Mouse (Mus musculus) myocyte (in vitro differentiated cells): ENCODE measurements around the gene Art3.

Experiments
- CEBPB ChIP-seq: IDR thresholded peaks from 2 replicates; pipeline ENCODE4 v1.6.1; 2011; ENCODE audit warnings: mild to moderate bottlenecking, moderate library complexity; ENCODE audit not compliant: poor library complexity, insufficient read depth, severe bottlenecking
- MAX ChIP-seq: IDR thresholded peaks from one replicate; pipeline ENCODE4 v1.6.1; 2011; ENCODE audit warnings: low read depth, mild to moderate bottlenecking, control low read depth
- MYOG ChIP-seq, 3 experiments: IDR thresholded peaks; one replicate each; pipeline ENCODE4 v1.6.1; 2011; ENCODE audit warnings: control low read depth in 2 of 3, low read depth in 2 of 3, mild to moderate bottlenecking in 2 of 3; ENCODE audit not compliant: insufficient read length in 2 of 3, control insufficient read depth in 1 of 3, insufficient read depth in 1 of 3
- POLR2A ChIP-seq: IDR thresholded peaks from one replicate; pipeline ENCODE4 v1.6.1; 2011; ENCODE audit warnings: low read depth, mild to moderate bottlenecking, control low read depth, moderate library complexity; ENCODE audit not compliant: insufficient read length
- REST ChIP-seq: IDR thresholded peaks from one replicate; pipeline ENCODE4 v1.6.1; 2011; ENCODE audit warnings: mild to moderate bottlenecking, control low read depth, moderate library complexity; ENCODE audit not compliant: insufficient read depth, insufficient read length
- TCF12 ChIP-seq: IDR thresholded peaks from one replicate; pipeline ENCODE4 v1.6.1; 2011; ENCODE audit warnings: mild to moderate bottlenecking, control low read depth; ENCODE audit not compliant: poor library complexity, insufficient read depth, severe bottlenecking
- USF1 ChIP-seq: IDR thresholded peaks from one replicate; pipeline ENCODE4 v1.6.1; 2011; ENCODE audit warnings: low read depth, mild to moderate bottlenecking, control low read depth, moderate library complexity

DNA sequence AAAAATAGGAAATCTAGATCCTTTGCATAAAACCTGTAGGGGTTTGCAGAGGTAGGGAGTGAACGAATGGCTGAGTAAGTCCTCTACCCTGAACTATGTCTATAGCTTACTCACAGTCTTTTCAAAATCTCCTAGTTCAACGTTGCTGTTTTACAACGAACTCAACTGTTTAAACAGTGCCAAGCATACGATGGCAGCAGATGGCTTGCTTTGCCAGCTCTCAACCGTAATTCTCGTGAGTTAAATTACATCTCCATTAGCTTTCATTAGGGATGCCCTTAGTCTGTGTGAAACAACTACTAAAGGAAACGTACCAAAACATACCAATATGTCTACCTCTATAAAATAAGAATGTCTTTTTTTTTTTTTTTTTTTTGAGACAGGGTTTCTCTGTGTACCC is 100.0 kb downstream of the Art3 start:
- TF ChIP-seq POLR2A (no peak), MYOG (IDR thresholded peaks at IDR 0.05; ENCODE audit: control insufficient read depth in 1 of 3, insufficient read depth in 1 of 3, insufficient read length in 2 of 3, low read depth in 2 of 3) (no peak), REST (no peak), TCF12 (no peak), CEBPB (no peak), USF1 (no peak), MAX (no peak)
